Mouse (Mus musculus): Measurements from ENCODE around the gene Artn. TPM values are rescaled to one million over a fixed set of nuclear protein-coding genes. Genes with fewer than 3 reads are reported as not detected.

The Artn gene
- polyA plus RNA-seq, 1 experiment from 2014 or later: 1.1 TPM

- ATAC-seq (ENCODE audit: low FRiP score): peak; percentile 87
- Histone ChIP-seq H3K27ac (replicated peaks) (peak within 1 kb of the TSS; percentile 76), H3K27me3 (replicated peaks) (no peaks in the 10 kb centered on the region), H3K36me3 (peaks cover 29% of the 10 kb centered on the region), H3K4me1 (peaks cover 63% of the 10 kb centered on the region), H3K9me3 (replicated peaks) (no peaks in the 10 kb centered on the region), H3K9ac (replicated peaks) (peak within 1 kb of the TSS; percentile 99), H3K4me2 (peak within 1 kb of the TSS; percentile 82), H3K4me3 (replicated peaks) (peak within 1 kb of the TSS; percentile 99)
- WGBS: under 1% methylated on average over 37 of the region's 37 CpGs
Measured at GRCm38 (mm10) chr4:117887133-117887532, 42.4 kb downstream of the Artn start, which contains the start of gene Atp6v0b. Gene Atp6v0b, minus strand, starts transcription at chr4:117887333.

- no peaks in the 10 kb centered on the region for H3K9me3 ChIP-seq (replicated peaks)
Measured at GRCm38 (mm10) chr4:117886644-117887043, 42.9 kb downstream of the Artn start.

GRCm38 (mm10) chr4:117885994-117886393, 43.6 kb downstream of the Artn start:
- no peak for ATAC-seq (ENCODE audit: low FRiP score)
- H3K4me3 ChIP-seq (replicated peaks): peak overlapping the region; percentile 99
- no peaks in the 10 kb centered on the region for H3K27me3 ChIP-seq (replicated peaks)
- peak overlapping the region; percentile 82 for H3K4me2 ChIP-seq
- peak overlapping the region; percentile 99 for H3K9ac ChIP-seq (replicated peaks)
- no peaks in the 10 kb centered on the region for H3K9me3 ChIP-seq (replicated peaks)
- H3K4me1 ChIP-seq: peaks cover 66% of the 10 kb centered on the region
- WGBS: 86% methylated on average over 9 of the region's 9 CpGs
- H3K36me3 ChIP-seq: peaks cover 35% of the 10 kb centered on the region
- no peak overlapping the region for H3K27ac ChIP-seq (replicated peaks)

More at GRCm38 (mm10) chr4:117886644-117887043, 42.9 kb downstream of the Artn start:
- peak overlapping the region; percentile 99 for H3K4me3 ChIP-seq (replicated peaks)
- peaks cover 29% of the 10 kb centered on the region for H3K36me3 ChIP-seq
- H3K27ac ChIP-seq (replicated peaks): peak overlapping the region; percentile 76
- ATAC-seq (ENCODE audit: low FRiP score): 0 out of 2 replicates have a peak, but pooled peaks have one; percentile 0
- peak overlapping the region; percentile 99 for H3K9ac ChIP-seq (replicated peaks)
- H3K4me2 ChIP-seq: peak overlapping the region; percentile 82
- WGBS: 2% methylated on average over 24 of the region's 24 CpGs
- peaks cover 65% of the 10 kb centered on the region for H3K4me1 ChIP-seq
- no peaks in the 10 kb centered on the region for H3K27me3 ChIP-seq (replicated peaks)

GRCm38 (mm10) chr4:117885093-117885492, 44.5 kb downstream of the Artn start:
- H3K36me3 ChIP-seq: peaks cover 42% of the 10 kb centered on the region
- H3K9me3 ChIP-seq (replicated peaks): no peaks in the 10 kb centered on the region
- no peak for ATAC-seq (ENCODE audit: low FRiP score)
- H3K9ac ChIP-seq (replicated peaks): no peak overlapping the region
- no peaks in the 10 kb centered on the region for H3K27me3 ChIP-seq (replicated peaks)
- no peak overlapping the region for H3K27ac ChIP-seq (replicated peaks)
- 94% methylated on average over 10 of the region's 10 CpGs for WGBS
- no peak overlapping the region for H3K4me3 ChIP-seq (replicated peaks)
- H3K4me1 ChIP-seq: peaks cover 66% of the 10 kb centered on the region
- no peak overlapping the region for H3K4me2 ChIP-seq

- H3K9ac ChIP-seq (replicated peaks): peak overlapping the region; percentile 92
Measured at GRCm38 (mm10) chr4:117884146-117884545, 45.4 kb downstream of the Artn start.

GRCm38 (mm10) chr4:117882701-117883691, 46.6 kb downstream of the Artn start, which contains the start of gene B4galt2:
Gene B4galt2, minus strand, starts transcription at chr4:117883487.
- H3K9ac ChIP-seq (replicated peaks): peak within 1 kb of the TSS; percentile 92
- H3K27ac ChIP-seq (replicated peaks): peak within 1 kb of the TSS; percentile 85
- peak; percentile 54 for ATAC-seq (ENCODE audit: low FRiP score)
- H3K9me3 ChIP-seq (replicated peaks): no peaks in the 10 kb centered on the region
- peaks cover 81% of the 10 kb centered on the region for H3K4me1 ChIP-seq
- under 1% methylated on average over 87 of the region's 103 CpGs for WGBS
- H3K36me3 ChIP-seq: peaks cover 38% of the 10 kb centered on the region
- peak within 1 kb of the TSS; percentile 70 for H3K4me2 ChIP-seq
- H3K27me3 ChIP-seq (replicated peaks): no peaks in the 10 kb centered on the region
- H3K4me3 ChIP-seq (replicated peaks): peak within 1 kb of the TSS; percentile 87

More at GRCm38 (mm10) chr4:117884146-117884545, 45.4 kb downstream of the Artn start:
- H3K9me3 ChIP-seq (replicated peaks): no peaks in the 10 kb centered on the region
- peaks cover 71% of the 10 kb centered on the region for H3K4me1 ChIP-seq
- 100% methylated on average over 1 of the region's 1 CpGs for WGBS
- peak overlapping the region; percentile 70 for H3K4me2 ChIP-seq
- ATAC-seq (ENCODE audit: low FRiP score): no peak
- peaks cover 40% of the 10 kb centered on the region for H3K36me3 ChIP-seq
- peak overlapping the region; percentile 87 for H3K4me3 ChIP-seq (replicated peaks)
- no peaks in the 10 kb centered on the region for H3K27me3 ChIP-seq (replicated peaks)
- 0 out of 2 replicates have a peak overlapping the region, but pooled peaks have one; percentile 13 for H3K27ac ChIP-seq (replicated peaks)

GRCm38 (mm10) chr4:117878703-117879102, 50.9 kb downstream of the Artn start:
- ATAC-seq (ENCODE audit: low FRiP score): no peak
- H3K9me3 ChIP-seq (replicated peaks): no peaks in the 10 kb centered on the region
- 77% methylated on average over 5 of the region's 5 CpGs for WGBS
- no peak overlapping the region for H3K9ac ChIP-seq (replicated peaks)
- no peak overlapping the region for H3K4me3 ChIP-seq (replicated peaks)
- H3K27ac ChIP-seq (replicated peaks): no peak overlapping the region
- no peaks in the 10 kb centered on the region for H3K27me3 ChIP-seq (replicated peaks)
- no peak overlapping the region for H3K4me2 ChIP-seq
- H3K36me3 ChIP-seq: peaks cover 54% of the 10 kb centered on the region
- H3K4me1 ChIP-seq: peaks cover 46% of the 10 kb centered on the region

- Histone ChIP-seq H3K4me1 (peaks cover 42% of the 10 kb centered on the region), H3K27ac (replicated peaks) (no peak overlapping the region), H3K36me3 (peaks cover 58% of the 10 kb centered on the region), H3K4me3 (replicated peaks) (no peak overlapping the region), H3K4me2 (no peak overlapping the region), H3K9me3 (replicated peaks) (no peaks in the 10 kb centered on the region), H3K27me3 (replicated peaks) (no peaks in the 10 kb centered on the region), H3K9ac (replicated peaks) (no peak overlapping the region)
- WGBS: 39% methylated on average over 10 of the region's 10 CpGs
- no peak for ATAC-seq (ENCODE audit: low FRiP score)
Measured at GRCm38 (mm10) chr4:117878301-117878700, 51.3 kb downstream of the Artn start.

Other genes with a start within 250 kb of the Artn start
- 70.7 and 73.1 TPM in 2 replicates for gene Dmap1, start 247.5 kb downstream of the Artn start, polyA plus RNA-seq (2015; fragmentation: Nextera tagmentation; extraction: Ambion mirVana)
- gene Gm12845, start 205.4 kb downstream of the Artn start, polyA plus RNA-seq (2015; fragmentation: Nextera tagmentation; extraction: Ambion mirVana): not detected in 2 replicates
- gene Klf17, start 164.1 kb downstream of the Artn start, polyA plus RNA-seq (2015; fragmentation: Nextera tagmentation; extraction: Ambion mirVana): not detected in 2 replicates
- gene Slc6a9, start 95.3 kb downstream of the Artn start, polyA plus RNA-seq (2015; fragmentation: Nextera tagmentation; extraction: Ambion mirVana): 51.5 and 52.5 TPM in 2 replicates
- 1.4 and 1.6 TPM in 2 replicates for gene Ccdc24, start 57.2 kb downstream of the Artn start, polyA plus RNA-seq (2015; fragmentation: Nextera tagmentation; extraction: Ambion mirVana)
- 49.6 and 58.6 TPM in 2 replicates for gene B4galt2, start 46.3 kb downstream of the Artn start, polyA plus RNA-seq (2015; fragmentation: Nextera tagmentation; extraction: Ambion mirVana)
- gene Atp6v0b, start 42.4 kb downstream of the Artn start, polyA plus RNA-seq (2015; fragmentation: Nextera tagmentation; extraction: Ambion mirVana): 544 and 626 TPM in 2 replicates
- 21.3 and 21.8 TPM in 2 replicates for gene Dph2, start 37.7 kb downstream of the Artn start, polyA plus RNA-seq (2015; fragmentation: Nextera tagmentation; extraction: Ambion mirVana)
- gene Ipo13, start 14.8 kb downstream of the Artn start, polyA plus RNA-seq (2015; fragmentation: Nextera tagmentation; extraction: Ambion mirVana): 56.9 and 59.3 TPM in 2 replicates
- 13.8 and 18.3 TPM in 2 replicates for gene St3gal3, start 205.2 kb upstream of the Artn start, polyA plus RNA-seq (2015; fragmentation: Nextera tagmentation; extraction: Ambion mirVana)

Data from neural tube, embryonic 15.5 days (tissue).